Mouse (Mus musculus) embryonic facial prominence, embryonic 14.5 days (tissue): ENCODE measurements around the gene Dgcr6. TPM values are rescaled to one million over a fixed set of nuclear protein-coding genes. Genes with fewer than 3 reads are reported as not detected.

Experiments
- ATAC-seq: fragments of 200-750 bp; cut with Nextera tagmentation; 2 replicates; pipeline ENCODE4 v1.8.0; 2017; ENCODE audit warnings: low read depth, moderate number of reproducible peaks, moderate TSS enrichment
- DNase-seq: peaks from one replicate; pipeline ENCODE4 v3.0.0-alpha.2; 2015; ENCODE audit warnings: low spot score
- H3K27ac ChIP-seq: fragments of 300-500 bp; sonication (generic); replicated peaks from 2 replicates; pipeline ENCODE4 v1.5.1; 2014; ENCODE audit warnings: low read depth, mild to moderate bottlenecking, low read length, moderate library complexity
- H3K27me3 ChIP-seq: fragments of 300-500 bp; sonication (generic); replicated peaks from 2 replicates; pipeline ENCODE4 v1.6.1; 2014; ENCODE audit warnings: low read length; ENCODE audit not compliant: control insufficient read depth, insufficient read depth
- H3K36me3 ChIP-seq: fragments of 300-500 bp; sonication (generic); 2 replicates; pipeline ENCODE4 v1.6.1; 2014; ENCODE audit warnings: low read length, mixed read lengths; ENCODE audit not compliant: control insufficient read depth, insufficient read depth
- H3K4me1 ChIP-seq: fragments of 300-500 bp; sonication (generic); 2 replicates; pipeline ENCODE4 v1.6.1; 2014; ENCODE audit warnings: antibody characterized with exemption, low read length; ENCODE audit not compliant: control insufficient read depth, insufficient read depth
- H3K4me2 ChIP-seq: fragments of 300-500 bp; sonication (generic); 2 replicates; pipeline ENCODE4 v1.6.1; 2014; ENCODE audit warnings: low read depth, mild to moderate bottlenecking, low read length, moderate library complexity, mixed read lengths
- H3K4me3 ChIP-seq: fragments of 300-500 bp; sonication (generic); 2 replicates; pipeline ENCODE4 v1.5.1; 2014; ENCODE audit warnings: low read depth, mild to moderate bottlenecking, low read length
- H3K9ac ChIP-seq: fragments of 300-500 bp; sonication (generic); 2 replicates; pipeline ENCODE4 v1.6.1; 2014; ENCODE audit warnings: low read depth, mild to moderate bottlenecking, low read length, moderate library complexity, mixed read lengths
- H3K9me3 ChIP-seq: fragments of 300-500 bp; sonication (generic); 2 replicates; pipeline ENCODE4 v1.6.1; 2016; ENCODE audit warnings: low read length; ENCODE audit not compliant: control insufficient read depth
- WGBS: fragments of 180-500 bp; shearing (Covaris S2); extraction: QIAGEN DNeasy Blood & Tissue Kit; methylation state at CpG from one replicate; pipeline ENCODE4 v1.1.7; 2014; 5-methylcytosine and 5-hydroxymethylcytosine counted together
- polyA plus RNA-seq: library from polyadenylated mRNA; unstranded; fragments of >200 nt; fragmentation: Nextera tagmentation; extraction: Ambion mirVana; gene quantifications from 2 replicates; pipeline ENCODE4 v1.2.1, GENCODE M21; 2014

The Dgcr6 gene
- polyA plus RNA-seq, 1 experiment from 2014 or later, result 89.9 TPM

DNA sequence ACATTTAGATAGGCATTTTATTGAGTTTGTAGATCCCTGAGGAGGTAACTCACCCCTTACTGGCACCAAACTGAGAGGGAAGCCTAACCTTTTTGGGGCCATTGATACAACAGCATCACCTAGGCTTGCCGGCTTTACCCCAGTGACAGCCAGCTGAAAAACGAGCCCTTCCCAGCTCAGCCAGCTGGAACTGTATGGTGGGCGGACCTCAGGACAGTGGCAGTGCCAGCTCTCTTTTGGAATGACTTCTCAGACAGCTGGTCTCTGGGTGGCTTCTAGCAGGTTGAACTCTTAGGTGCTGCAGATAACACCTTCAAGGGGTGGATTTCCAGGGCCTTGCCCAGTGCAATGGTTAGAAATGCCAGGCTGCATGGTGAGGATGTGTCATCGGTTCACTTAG lies 18.4 kb upstream of the Dgcr6 start:
- H3K4me2 ChIP-seq, result no peak overlapping the region
- no peaks in the 10 kb centered on the region for H3K4me1 ChIP-seq
- 74% methylated on average over 4 of the region's 4 CpGs for WGBS
- DNase-seq (no peak), ATAC-seq (no peak)
- H3K36me3 ChIP-seq, result no peaks in the 10 kb centered on the region
- H3K27me3 ChIP-seq, result peaks cover 6% of the 10 kb centered on the region; the same call in 1 of the 2 replicates
- H3K9ac ChIP-seq, result no peak overlapping the region
- H3K9me3 ChIP-seq, result no peaks in the 10 kb centered on the region
- no peak overlapping the region for H3K27ac ChIP-seq
- no peak overlapping the region for H3K4me3 ChIP-seq

DNA sequence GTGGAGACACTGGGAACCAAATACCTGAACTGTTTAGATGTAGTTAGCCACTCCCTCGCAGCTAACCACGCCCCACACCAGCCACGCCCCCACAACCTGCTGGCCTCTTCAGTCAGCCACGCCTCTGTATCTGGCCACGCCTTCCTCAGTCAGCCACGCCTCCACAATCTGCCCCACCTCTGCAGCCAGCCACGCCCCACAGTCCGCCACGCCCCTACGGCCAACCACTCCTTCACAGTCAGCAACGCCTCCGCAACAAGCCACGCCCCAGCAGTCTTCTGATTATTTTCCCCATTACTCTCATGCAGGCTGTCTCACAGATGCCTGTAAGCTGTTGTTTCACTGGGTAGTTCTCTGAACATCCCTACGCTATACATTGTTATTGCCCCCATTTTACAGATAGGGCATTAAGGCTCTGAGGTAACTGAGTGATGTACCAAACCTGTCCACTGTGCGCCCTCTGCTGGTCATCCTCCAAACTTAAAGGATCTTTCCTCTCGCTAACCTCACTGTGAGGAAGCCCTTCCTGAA lies 16.2 kb upstream of the Dgcr6 start:
- H3K9me3 ChIP-seq, result no peaks in the 10 kb centered on the region
- peak; percentile 30; the same call in 1 of the 2 replicates for ATAC-seq

DNA sequence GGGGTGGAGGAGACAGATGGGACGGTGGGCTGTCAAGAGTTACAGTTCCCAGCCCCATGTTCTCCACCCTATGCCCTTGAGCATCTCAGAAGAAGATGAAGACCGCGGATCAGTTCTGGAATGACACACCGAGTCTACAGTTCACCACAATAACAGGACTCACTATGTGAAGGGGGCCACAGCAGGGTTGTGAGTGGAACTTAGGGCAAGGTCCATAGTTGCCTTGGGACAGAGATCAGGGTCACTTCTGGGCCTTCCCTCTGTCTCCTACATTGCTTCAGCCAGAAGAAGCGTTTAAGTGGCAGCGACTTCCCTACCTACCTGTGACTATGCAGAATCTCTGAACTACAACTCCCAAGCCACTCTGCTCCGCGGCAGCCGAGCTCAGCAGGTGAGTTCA lies 15.6 kb upstream of the Dgcr6 start:
- H3K27me3 ChIP-seq, result peaks cover 6% of the 10 kb centered on the region; the same call in 1 of the 2 replicates
- no peak overlapping the region for H3K9ac ChIP-seq
- H3K27ac ChIP-seq, result no peak overlapping the region
- no peaks in the 10 kb centered on the region for H3K9me3 ChIP-seq
- no peak for DNase-seq
- H3K4me3 ChIP-seq, result no peak overlapping the region
- no peak overlapping the region for H3K4me2 ChIP-seq
- 54% methylated on average over 9 of the region's 9 CpGs for WGBS
- H3K4me1 ChIP-seq, result no peaks in the 10 kb centered on the region
- no peak for ATAC-seq
- no peaks in the 10 kb centered on the region for H3K36me3 ChIP-seq

More for the DNA sequence above, 16.2 kb upstream of the Dgcr6 start:
- Histone ChIP-seq H3K27me3 (peaks cover 6% of the 10 kb centered on the region; the same call in 1 of the 2 replicates), H3K4me2 (no peak overlapping the region), H3K36me3 (no peaks in the 10 kb centered on the region), H3K4me3 (no peak overlapping the region), H3K27ac (no peak overlapping the region), H3K9ac (no peak overlapping the region), H3K4me1 (no peaks in the 10 kb centered on the region)
- WGBS, result 13% methylated on average over 16 of the region's 16 CpGs
- peak; percentile 35 for DNase-seq

DNA sequence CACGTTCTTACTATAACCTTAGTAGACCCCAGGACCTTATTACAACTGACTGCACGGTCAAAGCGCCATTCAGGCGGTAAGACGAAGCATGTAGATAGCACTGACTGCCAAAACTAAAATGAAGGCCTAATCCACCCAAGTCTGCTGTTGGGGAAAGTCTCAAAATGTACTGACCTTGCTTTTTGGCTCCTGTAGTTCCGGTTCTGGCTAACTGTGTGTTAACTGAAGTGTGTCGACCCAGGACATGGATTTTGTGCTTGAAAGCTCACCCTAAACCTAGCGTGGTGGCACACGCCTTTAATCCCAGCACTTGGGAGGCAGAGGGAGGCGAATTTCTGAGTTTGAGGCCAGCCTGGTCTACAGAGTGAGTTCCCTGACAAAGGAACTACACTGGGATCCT lies 7.7 kb upstream of the Dgcr6 start:
- no peaks in the 10 kb centered on the region for H3K36me3 ChIP-seq
- 85% methylated on average over 10 of the region's 10 CpGs for WGBS
- no peak overlapping the region for H3K4me2 ChIP-seq
- DNase-seq (no peak), ATAC-seq (no peak)
- H3K9ac ChIP-seq, result no peak overlapping the region
- no peak overlapping the region for H3K27ac ChIP-seq
- no peaks in the 10 kb centered on the region for H3K4me1 ChIP-seq
- H3K4me3 ChIP-seq, result no peak overlapping the region
- H3K27me3 ChIP-seq, result no peaks in the 10 kb centered on the region
- H3K9me3 ChIP-seq, result no peaks in the 10 kb centered on the region

DNA sequence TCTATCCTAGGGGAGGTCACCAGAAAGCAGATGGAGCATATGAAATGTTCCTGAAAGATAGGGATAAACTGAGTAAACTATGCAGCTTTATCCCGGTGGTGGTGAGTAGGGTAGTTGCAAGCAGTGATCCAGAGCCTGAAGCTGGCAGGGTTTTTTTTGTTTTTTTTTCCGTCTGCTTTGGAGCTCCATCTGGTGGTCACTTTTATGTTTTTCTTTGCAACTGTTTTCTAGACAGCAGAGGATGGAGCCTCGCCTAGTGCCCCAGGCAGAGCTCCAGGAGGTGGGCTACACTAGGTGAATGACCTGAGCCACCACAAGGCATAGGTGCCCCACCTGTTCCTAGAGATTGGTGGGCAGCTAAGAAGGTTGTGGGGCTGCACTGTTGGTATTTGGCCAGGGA lies 5.0 kb upstream of the Dgcr6 start:
- H3K27me3 ChIP-seq, result no peaks in the 10 kb centered on the region
- H3K9ac ChIP-seq, result no peak overlapping the region
- DNase-seq, result peak; percentile 50
- WGBS, result 2% methylated on average over 3 of the region's 3 CpGs
- H3K36me3 ChIP-seq, result no peaks in the 10 kb centered on the region
- H3K4me2 ChIP-seq, result no peak overlapping the region
- 0 out of 2 replicates have a peak, but pooled peaks have one; percentile 60 for ATAC-seq
- H3K27ac ChIP-seq, result no peak overlapping the region
- H3K9me3 ChIP-seq, result no peaks in the 10 kb centered on the region
- H3K4me3 ChIP-seq, result no peak overlapping the region
- H3K4me1 ChIP-seq, result no peaks in the 10 kb centered on the region

DNA sequence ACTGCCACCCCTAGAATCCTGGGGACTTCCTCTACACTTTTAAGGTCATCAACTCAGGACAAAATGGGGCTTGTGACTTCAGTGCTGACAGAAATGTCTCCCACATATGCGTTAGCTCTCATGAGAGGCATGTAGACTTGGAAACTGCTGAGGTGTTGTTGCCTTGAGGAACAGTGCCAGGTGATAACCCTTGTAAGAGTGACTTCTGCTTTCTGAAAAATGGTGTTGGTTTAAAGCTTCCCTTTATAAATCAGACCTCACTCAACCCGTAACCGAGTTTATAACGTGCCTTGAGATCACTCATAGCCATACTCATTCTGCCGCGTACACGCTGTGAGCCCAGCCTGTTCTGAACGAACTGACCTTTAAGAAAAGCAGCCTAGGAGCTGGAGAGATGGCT lies 4.6 kb upstream of the Dgcr6 start:
- no peak overlapping the region for H3K4me2 ChIP-seq
- H3K9ac ChIP-seq, result no peak overlapping the region
- H3K4me1 ChIP-seq, result no peaks in the 10 kb centered on the region
- no peak overlapping the region for H3K4me3 ChIP-seq
- DNase-seq, result no peak
- no peaks in the 10 kb centered on the region for H3K9me3 ChIP-seq
- H3K36me3 ChIP-seq, result no peaks in the 10 kb centered on the region
- no peak overlapping the region for H3K27ac ChIP-seq
- no peaks in the 10 kb centered on the region for H3K27me3 ChIP-seq
- no peak for ATAC-seq
- WGBS, result 75% methylated on average over 8 of the region's 8 CpGs

DNA sequence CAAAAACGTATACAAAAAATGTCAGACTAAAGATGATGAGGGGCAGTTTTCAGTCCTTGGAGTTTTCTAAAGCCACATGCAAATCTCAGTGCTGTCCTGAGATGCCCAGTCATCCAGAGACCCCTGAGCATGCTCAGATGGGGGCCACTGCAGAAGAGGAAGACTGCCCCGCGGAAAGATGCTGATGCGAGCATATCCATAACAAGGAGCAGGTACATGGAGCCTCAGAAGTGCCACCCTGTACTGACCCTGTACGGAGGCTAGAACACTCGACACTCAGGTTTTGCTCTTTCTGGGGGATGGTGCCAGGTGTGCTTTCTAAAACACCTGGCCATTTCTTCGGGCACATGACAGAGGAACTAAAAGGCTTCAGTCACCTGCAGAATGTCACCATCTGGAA lies 338 bp upstream of the Dgcr6 start:
- Histone ChIP-seq H3K4me1 (no peaks in the 10 kb centered on the region), H3K4me2 (no peak overlapping the region), H3K9me3 (no peaks in the 10 kb centered on the region), H3K27ac (no peak overlapping the region), H3K36me3 (no peaks in the 10 kb centered on the region), H3K4me3 (no peak overlapping the region), H3K27me3 (no peaks in the 10 kb centered on the region), H3K9ac (no peak overlapping the region)
- ATAC-seq, result no peak
- WGBS, result 45% methylated on average over 7 of the region's 7 CpGs
- DNase-seq, result no peak

DNA sequence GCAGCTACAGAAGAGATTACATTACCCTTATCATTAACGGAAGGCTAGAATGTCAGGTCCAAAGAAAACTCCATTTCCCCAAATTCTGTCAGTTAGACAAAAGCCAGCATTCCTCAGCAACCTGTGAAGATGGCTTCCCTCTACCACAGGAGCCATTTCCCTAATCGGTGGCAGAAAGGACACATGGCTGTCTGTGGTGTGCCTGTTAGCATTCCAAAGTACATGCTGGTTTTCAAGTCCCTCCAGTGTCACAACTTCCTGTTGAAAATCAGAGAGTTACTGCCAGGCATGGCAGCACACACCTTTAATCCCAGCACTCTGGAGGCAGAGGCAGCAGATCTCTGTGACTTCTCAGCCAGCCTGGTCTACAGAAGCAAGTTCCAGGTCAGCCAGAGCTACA lies 3.6 kb downstream of the Dgcr6 start:
- Histone ChIP-seq H3K27me3 (no peaks in the 10 kb centered on the region), H3K9me3 (no peaks in the 10 kb centered on the region), H3K4me1 (no peaks in the 10 kb centered on the region), H3K27ac (no peak overlapping the region), H3K4me3 (no peak overlapping the region), H3K9ac (no peak overlapping the region), H3K36me3 (no peaks in the 10 kb centered on the region), H3K4me2 (no peak overlapping the region)
- no peak for DNase-seq
- ATAC-seq, result no peak
- 61% methylated on average over 2 of the region's 2 CpGs for WGBS

DNA sequence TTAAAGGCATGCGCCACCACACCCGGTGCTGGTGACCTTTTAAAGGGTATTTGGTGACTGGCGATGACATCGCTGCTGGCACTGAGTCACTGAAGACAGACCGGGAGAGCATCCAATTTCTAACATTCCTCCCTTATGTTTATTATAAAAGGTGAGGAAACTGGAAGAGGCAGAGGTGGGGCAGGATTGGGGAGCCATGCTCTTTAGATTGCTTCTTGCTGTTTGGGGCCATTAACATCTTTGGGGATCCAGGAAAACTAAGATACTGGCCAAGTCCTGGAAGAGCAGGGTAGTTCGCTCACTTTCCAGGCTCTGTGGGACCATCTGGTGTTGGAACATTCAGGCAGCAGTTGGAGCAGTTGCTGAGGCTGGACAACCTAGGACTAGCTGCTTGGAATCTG lies 5.7 kb downstream of the Dgcr6 start:
- H3K36me3 ChIP-seq, result no peaks in the 10 kb centered on the region
- H3K9me3 ChIP-seq, result no peaks in the 10 kb centered on the region
- no peaks in the 10 kb centered on the region for H3K27me3 ChIP-seq
- WGBS, result 77% methylated on average over 6 of the region's 6 CpGs
- H3K4me2 ChIP-seq, result no peak overlapping the region
- no peak for DNase-seq
- H3K27ac ChIP-seq, result no peak overlapping the region
- no peak overlapping the region for H3K9ac ChIP-seq
- H3K4me1 ChIP-seq, result no peaks in the 10 kb centered on the region
- ATAC-seq, result no peak
- no peak overlapping the region for H3K4me3 ChIP-seq
